Comparison of ENCODE assay signal across 8 mouse cellular contexts in genomic region chr6:31155857-31156256, GRCm38 (mm10).
DNase-seq lines count a peak whose midpoint lies in the region; ATAC-seq and TF ChIP-seq lines count a peak whose summit lies in the region.

No protein-coding gene starts in this region.

- ATAC-seq in heart, embryonic 11.5 days (replicated peaks; ENCODE audit: insufficient number of reproducible peaks, low FRiP score, low TSS enrichment): no peak
- peak; percentile 44; the same call in 1 of the 2 replicates for ATAC-seq in hindbrain, postnatal 0 days

- H3K4me1 ChIP-seq in heart, embryonic 11.5 days (ENCODE audit: control insufficient read depth, insufficient read depth, low read length): no peaks in the 10 kb centered on the region
- H3K4me1 ChIP-seq in embryonic facial prominence, embryonic 10.5 days: peaks cover 11% of the 10 kb centered on the region
- H3K4me1 ChIP-seq in hindbrain, postnatal 0 days (ENCODE audit: insufficient read depth, low read length): no peaks in the 10 kb centered on the region

- H3K36me3 ChIP-seq in heart, embryonic 11.5 days (ENCODE audit: control insufficient read depth, insufficient read depth, low read length): no peaks in the 10 kb centered on the region
- no peaks in the 10 kb centered on the region for H3K36me3 ChIP-seq in embryonic facial prominence, embryonic 10.5 days (replicated peaks)
- no peaks in the 10 kb centered on the region for H3K36me3 ChIP-seq in hindbrain, postnatal 0 days (ENCODE audit: insufficient read depth, low read length)
- H3K36me3 ChIP-seq in splenic B cell, adult 2 months (ENCODE audit: control insufficient read depth, insufficient read depth, low read length, poor library complexity, severe bottlenecking): peaks cover 9% of the 10 kb centered on the region

- peak; percentile 92 for DNase-seq in heart, adult 11 months
- peak; percentile 48 for DNase-seq in urinary bladder, postnatal 14 days (ENCODE audit: low spot score)
- no peak for DNase-seq in urinary bladder, adult 18-20 months (ENCODE audit: low spot score in 2 of 2)
- DNase-seq in embryonic facial prominence, embryonic 10.5 days (ENCODE audit: low spot score): peak; percentile 43
- DNase-seq in hindbrain, postnatal 0 days (ENCODE audit: low spot score): peak; percentile 75
- peak; percentile 49 to 63 for DNase-seq in lung, adult 18-20 months
- DNase-seq in splenic B cell, adult 2 months (ENCODE audit: low read depth, low spot score): peak; percentile 54

- H3K9ac ChIP-seq in heart, embryonic 11.5 days (ENCODE audit: low read depth, low read length): no peak overlapping the region
- H3K9ac ChIP-seq in hindbrain, postnatal 0 days (replicated peaks; ENCODE audit: low read length): no peak overlapping the region

- H3K27me3 ChIP-seq in heart, embryonic 11.5 days (ENCODE audit: control insufficient read depth, insufficient read depth, low read length): no peaks in the 10 kb centered on the region
- no peaks in the 10 kb centered on the region for H3K27me3 ChIP-seq in embryonic facial prominence, embryonic 10.5 days (replicated peaks; ENCODE audit: low read depth, poor library complexity, severe bottlenecking)
- H3K27me3 ChIP-seq in hindbrain, postnatal 0 days (ENCODE audit: insufficient read depth, low read length): no peaks in the 10 kb centered on the region
- H3K27me3 ChIP-seq in splenic B cell, adult 2 months (ENCODE audit: control insufficient read depth, insufficient read depth, low read length, poor library complexity, severe bottlenecking): no peaks in the 10 kb centered on the region

- H3K27ac ChIP-seq in heart, embryonic 11.5 days (ENCODE audit: low read depth, low read length): no peak overlapping the region
- no peak overlapping the region for H3K27ac ChIP-seq in embryonic facial prominence, embryonic 10.5 days (replicated peaks)
- H3K27ac ChIP-seq in hindbrain, postnatal 0 days: no peak overlapping the region

- H3K9me3 ChIP-seq in heart, embryonic 11.5 days (replicated peaks; ENCODE audit: control insufficient read depth, low read length): no peaks in the 10 kb centered on the region
- H3K9me3 ChIP-seq in embryonic facial prominence, embryonic 10.5 days: no peaks in the 10 kb centered on the region
- no peaks in the 10 kb centered on the region for H3K9me3 ChIP-seq in hindbrain, postnatal 0 days (ENCODE audit: low read length)

- H3K4me3 ChIP-seq in heart, embryonic 11.5 days (ENCODE audit: low read depth, low read length): no peak overlapping the region
- no peak overlapping the region for H3K4me3 ChIP-seq in embryonic facial prominence, embryonic 10.5 days
- H3K4me3 ChIP-seq in hindbrain, postnatal 0 days (ENCODE audit: low read length): no peak overlapping the region

- H3K4me2 ChIP-seq in heart, embryonic 11.5 days: no peak overlapping the region
- no peak overlapping the region for H3K4me2 ChIP-seq in hindbrain, postnatal 0 days (ENCODE audit: low read depth, low read length)

- 27% methylated on average over 5 of the region's 5 CpGs for WGBS in heart, embryonic 11.5 days (ENCODE audit: insufficient replicate concordance)
- WGBS in embryonic facial prominence, embryonic 10.5 days: 35% methylated on average over 5 of the region's 5 CpGs
- 24% methylated on average over 5 of the region's 5 CpGs for WGBS in hindbrain, postnatal 0 days

- TF ChIP-seq CTCF in hindbrain, postnatal 0 days (IDR thresholded peaks at IDR 0.05; ENCODE audit: low read depth): peak; percentile 81

Comparison
In these comparisons a context has a peak if more than half of its experiments do, and no peak if none do; other contexts are left out.
1. DNase-seq: peak in heart, adult 11 months (single experiment), urinary bladder, postnatal 14 days (single experiment), embryonic facial prominence, embryonic 10.5 days (single experiment), hindbrain, postnatal 0 days (single experiment), lung, adult 18-20 months (2 of 2) and splenic B cell, adult 2 months (single experiment); none in urinary bladder, adult 18-20 months (0 of 2).